Mouse (Mus musculus) cortical plate, adult 2 months (tissue): ENCODE data around the gene Pld4.

Experiments used
- CTCF ChIP-seq: fragments of 200-500 bp; IDR thresholded peaks from 2 replicates; pipeline ENCODE4 v1.5.1; 2011; ENCODE audit warnings: mild to moderate bottlenecking, control low read depth, low read length; ENCODE audit not compliant: insufficient read depth; ENCODE audit errors: extremely low read depth
- POLR2A ChIP-seq: fragments of 200-500 bp; IDR thresholded peaks from 2 replicates; pipeline ENCODE4 v1.6.1; 2011; ENCODE audit warnings: mild to moderate bottlenecking, low read length, control low read depth; ENCODE audit not compliant: insufficient read depth; ENCODE audit errors: extremely low read depth

DNA sequence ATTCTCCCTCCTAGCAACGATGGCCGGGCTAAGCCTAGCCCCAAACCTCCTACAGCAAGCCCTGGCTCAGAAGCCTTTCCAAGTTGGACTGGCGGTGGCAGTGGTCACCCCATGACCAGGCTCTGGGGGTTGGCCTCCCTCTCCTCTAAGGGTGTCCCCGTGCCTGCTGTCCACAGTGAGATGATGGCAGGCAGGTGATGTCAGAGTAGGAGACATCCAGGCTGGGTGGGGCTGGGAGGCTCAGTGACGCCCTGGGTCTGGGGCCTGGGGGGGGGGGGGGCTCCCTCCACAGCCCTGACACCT is 37.5 kb upstream of the Pld4 start:
- no peak for TF ChIP-seq CTCF
- 0 out of 2 replicates have a peak, but pooled peaks have one; percentile 0 for TF ChIP-seq POLR2A
